Mouse (Mus musculus): Measurements from ENCODE around the gene Tfpi.

Gene Tfpi

DNA sequence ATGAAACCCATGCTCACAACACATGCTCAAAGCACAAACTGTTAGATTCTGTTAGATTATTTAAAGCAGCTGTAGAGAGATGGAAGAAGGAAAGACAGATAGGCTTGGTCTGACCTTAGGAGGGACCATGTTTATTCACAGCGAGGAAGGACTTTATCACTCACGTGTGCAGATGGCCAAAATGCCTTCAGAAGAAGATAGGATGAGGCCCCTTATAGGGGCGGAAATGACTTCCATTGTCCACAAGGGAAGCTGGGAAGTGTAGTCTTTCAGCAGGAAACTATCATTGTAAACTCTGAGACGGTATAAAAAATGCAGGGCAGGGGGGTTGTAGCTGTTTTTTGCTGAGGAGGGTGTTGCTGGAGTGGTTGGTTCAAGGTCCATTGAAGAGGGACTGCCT lies at the start of gene Tfpi:
TSS of gene Tfpi (minus strand) at position 199 of the 400 bp plus-strand sequence.
- peak; percentile 37 for DNase-seq (ENCODE audit: low read depth, low spot score)

DNA sequence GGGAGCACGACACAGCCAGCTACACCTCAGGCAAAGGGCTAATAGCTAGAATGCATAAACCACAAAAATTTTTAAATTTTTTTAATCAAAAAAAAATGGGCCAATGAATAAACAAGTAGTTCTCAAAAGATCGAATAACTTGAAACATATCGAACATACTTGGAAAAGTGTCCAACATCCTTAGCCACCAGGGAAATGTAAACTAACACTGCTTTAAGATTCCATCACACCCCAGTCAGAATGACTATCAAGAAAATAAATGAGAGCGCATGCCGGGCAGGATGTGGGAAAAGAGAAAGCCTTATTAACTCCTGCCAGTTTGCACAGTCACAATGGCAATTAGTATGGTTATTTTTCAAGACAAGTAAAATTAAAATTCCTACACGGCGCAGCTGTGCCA lies 49.6 kb upstream of the Tfpi start:
- DNase-seq (ENCODE audit: low read depth, low spot score) = no peak

DNA sequence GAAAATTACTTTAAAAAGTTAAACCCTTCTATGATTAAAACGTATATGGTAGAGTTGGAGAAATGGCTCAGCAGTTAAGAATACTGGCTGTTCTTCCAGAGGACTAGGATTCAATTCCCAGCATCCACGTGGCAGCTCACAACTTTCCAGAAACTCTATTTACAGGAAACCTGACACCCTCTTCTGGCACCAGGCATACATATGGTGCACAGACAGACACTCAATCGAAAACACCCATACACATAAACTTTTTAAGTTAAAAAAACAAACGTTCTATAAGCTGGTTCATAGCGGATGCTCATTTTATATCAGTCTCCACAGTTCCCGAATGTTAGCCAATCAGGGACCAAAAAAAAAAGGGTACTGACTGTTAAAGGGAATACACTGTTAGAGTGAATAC lies 49.2 kb upstream of the Tfpi start:
- DNase-seq (ENCODE audit: low read depth, low spot score) = no peak

DNA sequence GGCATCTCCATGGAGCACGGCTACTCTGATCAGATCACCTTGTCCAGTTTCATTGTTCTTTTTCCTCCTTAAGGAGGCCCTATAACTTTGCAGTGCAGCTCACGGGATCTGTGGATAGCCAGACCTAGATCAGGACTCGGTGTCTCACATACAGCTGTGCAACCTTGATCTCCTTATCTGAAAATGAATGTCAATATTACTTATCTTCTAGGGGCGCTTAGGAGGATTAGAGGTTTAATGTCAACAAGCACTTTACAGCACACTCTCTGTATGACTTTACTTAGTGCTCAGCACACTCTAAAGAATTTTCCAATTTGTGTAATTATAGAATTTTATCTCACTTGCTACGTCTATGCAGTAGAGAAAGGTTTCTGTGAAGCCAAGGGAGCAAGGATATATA lies 48.5 kb upstream of the Tfpi start:
- DNase-seq (ENCODE audit: low read depth, low spot score) = no peak

DNA sequence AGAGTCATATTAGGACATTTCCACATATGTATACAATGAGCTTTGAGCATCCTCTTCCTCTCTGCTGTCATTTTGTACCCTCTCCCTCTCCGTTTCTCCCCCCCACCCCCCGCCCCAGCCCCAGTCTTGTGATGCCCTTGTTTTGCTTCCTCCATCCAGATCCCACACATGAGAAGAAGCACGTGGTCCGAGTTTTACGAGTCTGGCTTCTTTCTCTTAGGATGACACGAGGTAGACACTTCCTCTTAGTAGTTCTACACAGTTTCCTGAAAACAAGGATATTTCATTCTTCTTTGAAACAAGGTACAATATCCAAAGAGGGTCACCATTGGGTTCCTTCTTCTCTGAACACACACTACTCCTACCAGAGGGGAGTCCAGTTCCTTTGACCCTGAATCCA lies 47.4 kb upstream of the Tfpi start:
- DNase-seq (ENCODE audit: low read depth, low spot score) = no peak

DNA sequence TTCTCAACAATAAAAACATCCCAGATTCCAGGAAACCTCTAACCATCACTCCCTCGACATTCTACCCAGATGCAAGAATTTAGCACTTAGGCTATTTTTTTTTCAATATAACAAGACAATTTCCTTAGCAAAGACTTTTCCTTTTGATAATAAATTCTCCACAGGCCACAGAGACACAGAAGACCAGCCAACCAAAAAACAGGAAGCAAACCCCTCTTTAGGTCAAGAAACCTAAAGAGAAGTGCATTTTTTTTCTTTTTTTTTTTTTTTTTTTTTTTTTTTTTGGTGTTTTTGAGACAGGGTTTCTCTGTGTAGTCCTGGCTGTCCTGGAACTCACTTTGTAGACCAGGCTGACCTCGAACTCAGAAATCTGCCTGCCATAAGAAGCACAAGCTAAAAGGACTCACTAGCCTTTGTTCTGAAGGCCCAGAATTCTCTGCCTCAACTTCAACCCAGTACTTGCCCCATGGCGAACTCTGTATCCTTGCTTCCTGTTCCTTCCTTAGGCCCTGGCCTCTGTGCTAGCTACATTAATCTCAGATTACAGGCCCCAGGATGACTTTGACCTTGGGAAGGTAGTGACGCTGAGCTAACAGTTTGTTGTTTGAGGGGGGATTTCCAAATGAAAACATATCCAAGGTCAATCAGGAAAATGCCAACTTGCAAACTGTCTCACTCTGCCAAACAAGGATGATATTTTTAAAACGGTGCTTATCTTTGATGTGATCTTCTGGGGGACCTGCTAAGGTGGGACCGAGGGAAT lies 46.7 kb upstream of the Tfpi start:
- DNase-seq (ENCODE audit: low read depth, low spot score) = no peak

DNA sequence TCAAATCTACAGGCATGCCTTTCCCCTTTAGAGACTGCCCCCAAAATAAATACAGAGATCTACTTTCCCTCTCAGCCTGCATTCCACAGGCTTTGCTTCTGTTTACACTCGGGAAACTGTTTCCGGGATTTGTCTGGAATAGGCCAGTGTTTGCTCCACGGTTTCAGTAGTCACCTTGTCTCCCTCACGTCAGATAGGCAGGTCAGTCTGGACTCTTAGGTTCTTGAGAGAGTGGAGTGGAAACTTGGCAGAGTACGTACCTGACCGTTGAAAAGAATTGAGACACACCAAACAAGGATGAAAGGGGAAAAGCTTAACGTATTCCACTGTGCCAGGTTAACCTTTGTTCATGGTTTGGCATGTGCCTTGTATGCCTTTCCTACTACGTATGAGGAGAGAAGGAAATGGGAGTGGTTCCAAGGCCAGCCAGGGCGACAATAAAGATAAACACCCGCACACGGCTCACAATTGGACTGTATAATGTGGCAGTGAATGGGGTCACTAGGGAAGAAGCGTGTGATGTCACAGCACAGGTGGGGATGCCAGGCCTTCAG lies 43.0 kb upstream of the Tfpi start:
- DNase-seq (ENCODE audit: low read depth, low spot score) = no peak

DNA sequence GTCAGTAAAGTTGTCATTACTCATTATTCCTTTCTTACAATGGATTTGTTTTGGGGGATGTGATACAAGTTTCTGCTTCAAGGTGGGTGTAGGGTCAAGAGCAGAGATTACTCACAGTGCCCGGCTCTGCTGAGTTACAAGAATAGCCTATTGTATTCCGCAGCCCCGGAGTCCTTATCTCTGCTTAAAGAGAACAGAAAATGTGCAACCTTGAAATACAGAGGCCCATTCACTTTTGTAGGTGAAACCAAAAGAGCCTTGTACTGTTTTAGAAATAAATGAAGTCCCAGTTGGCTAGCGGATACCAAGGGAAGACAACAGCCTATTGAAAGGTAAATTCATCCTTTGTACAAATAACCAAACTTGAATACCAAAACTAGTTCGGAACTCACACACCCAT lies 42.2 kb upstream of the Tfpi start:
- no peak for DNase-seq (ENCODE audit: low read depth, low spot score)

DNA sequence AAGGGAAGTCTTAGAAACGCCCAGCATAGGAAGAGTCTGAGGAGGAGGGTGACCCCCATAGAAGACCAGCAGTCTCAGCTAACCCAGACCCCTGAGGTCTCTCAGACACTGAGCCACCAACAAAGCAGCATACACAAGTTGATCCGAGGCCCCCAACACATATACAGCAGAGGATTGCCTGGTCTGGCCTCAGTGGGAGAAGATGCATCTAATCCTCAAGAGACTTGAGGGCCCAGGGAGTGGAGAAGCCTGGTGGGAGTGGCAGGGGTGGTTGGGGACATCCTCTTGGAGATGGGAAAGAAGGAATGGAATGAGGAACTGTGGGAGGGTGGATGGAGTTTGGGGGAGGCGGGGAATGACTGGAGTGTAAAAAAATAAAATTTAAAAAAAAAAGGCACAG lies 36.7 kb upstream of the Tfpi start:
- no peak for DNase-seq (ENCODE audit: low read depth, low spot score)

DNA sequence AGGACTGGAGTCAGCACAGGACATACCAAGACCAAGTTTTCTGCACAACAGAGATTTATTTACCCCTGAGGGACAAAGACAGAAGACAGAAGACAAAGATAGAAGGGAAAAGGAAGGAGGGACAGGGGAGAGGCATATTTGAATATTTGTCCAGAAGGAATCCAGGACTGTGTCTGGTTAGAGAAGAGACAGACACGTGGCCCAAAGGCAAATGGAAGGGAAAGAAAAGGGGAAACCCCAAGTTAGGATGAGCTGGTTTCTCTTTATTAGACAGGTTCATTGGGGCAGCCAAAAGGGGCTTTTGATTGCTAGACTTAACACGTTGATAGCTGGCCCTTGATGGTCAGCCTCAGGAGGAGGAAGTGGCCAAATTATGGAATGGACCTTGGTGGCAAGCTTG lies 34.9 kb upstream of the Tfpi start:
- peak; percentile 13 for DNase-seq (ENCODE audit: low read depth, low spot score)

DNA sequence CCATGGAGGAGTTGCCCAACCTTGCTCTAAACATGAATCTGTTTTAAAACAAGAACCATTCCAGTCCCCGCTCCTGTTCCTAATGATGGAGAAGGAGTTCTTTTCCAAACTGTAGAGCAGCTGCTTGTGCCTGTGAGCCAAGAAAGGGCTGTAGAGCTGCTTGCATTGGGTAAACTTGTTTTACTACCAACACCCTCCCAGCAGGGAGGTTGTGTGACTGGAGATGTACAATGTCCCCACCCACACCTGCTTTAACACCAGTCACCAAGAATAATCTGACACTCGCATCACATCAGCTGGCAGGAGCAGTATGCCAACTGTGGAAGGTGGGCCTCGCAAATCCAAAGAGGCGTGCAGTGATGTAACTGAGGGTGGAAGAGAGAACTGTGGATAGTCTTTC lies 34.5 kb upstream of the Tfpi start:
- no peak for DNase-seq (ENCODE audit: low read depth, low spot score)

DNA sequence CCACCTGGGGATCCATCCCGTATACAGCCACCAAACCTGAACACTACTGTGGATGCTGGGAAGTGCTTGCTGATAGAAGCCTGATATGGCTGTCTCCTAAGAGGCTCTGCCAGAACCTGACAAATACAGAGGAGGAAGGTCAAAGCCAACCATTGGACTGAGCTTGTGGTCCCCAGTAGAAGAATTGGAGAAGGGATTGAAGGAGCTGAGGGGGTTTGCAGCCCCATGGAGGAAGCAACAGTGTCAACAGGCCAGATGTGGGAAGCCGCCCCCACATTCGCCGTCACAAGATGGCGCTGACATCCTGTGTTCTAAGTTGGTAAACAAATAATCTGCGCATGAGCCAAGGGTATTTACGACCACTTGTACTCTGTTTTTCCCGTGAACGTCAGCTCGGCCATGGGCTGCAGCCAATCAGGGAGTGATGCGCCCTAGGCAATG lies 28.4 kb upstream of the Tfpi start:
- peak; percentile 73 for DNase-seq (ENCODE audit: low read depth, low spot score)

DNA sequence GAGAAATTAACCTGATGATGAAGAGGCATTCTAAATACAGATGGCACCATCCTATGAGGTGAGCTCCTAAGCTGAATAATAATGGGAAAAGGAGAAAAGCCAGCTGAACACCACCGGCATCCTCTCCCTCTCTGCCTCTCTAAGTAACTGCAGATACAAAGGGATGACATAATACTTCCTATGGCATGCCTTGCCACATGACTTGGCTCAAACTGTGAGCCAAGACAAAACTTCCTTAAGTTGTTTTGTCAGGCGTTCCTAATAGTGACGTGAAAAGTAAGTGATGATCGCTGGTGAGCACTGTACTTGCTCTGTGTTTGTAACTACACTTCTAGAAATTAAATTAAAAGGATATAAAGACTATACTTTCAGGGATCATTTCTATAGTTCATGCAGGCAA lies 27.7 kb upstream of the Tfpi start:
- DNase-seq (ENCODE audit: low read depth, low spot score) = no peak

DNA sequence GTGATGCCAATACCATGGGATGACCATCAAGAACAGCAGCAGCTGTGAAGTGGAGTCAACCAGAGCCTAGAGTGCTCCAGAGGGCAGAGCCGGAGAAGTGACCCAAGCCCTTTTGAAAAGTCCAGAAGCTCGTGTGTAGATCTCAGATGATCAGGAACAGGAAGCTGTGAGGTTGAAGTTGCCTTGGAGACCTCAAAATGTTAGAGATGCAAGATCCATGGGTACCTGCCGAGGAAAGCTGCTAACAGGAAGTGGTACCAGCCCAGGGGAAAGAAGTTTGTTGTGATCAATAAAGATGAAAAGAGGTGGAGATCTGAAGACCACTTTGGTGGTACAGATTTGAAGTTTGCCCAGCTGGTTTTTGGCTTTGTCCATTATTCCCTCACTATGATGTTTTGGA lies 22.3 kb upstream of the Tfpi start:
- peak; percentile 31 for DNase-seq (ENCODE audit: low read depth, low spot score)

DNA sequence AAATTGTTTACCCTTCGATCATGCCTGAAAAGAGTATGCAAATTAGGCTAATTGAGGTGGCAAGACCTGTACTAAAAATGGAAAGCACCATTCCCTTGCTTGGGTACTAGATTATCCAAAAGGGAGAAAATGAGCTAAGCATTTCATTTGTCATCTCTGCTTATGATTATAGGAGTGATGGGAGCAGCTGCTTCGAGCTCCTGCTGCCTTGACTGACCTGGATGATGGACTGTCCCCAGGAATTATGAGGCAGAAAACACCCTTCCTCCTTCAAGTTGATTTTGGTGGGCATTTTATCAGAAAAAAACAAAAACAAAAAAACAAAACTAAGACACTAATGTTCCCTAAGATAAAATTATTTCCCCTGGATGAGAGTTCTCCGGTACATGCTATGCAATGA lies 18.5 kb upstream of the Tfpi start:
- no peak for DNase-seq (ENCODE audit: low read depth, low spot score)

DNA sequence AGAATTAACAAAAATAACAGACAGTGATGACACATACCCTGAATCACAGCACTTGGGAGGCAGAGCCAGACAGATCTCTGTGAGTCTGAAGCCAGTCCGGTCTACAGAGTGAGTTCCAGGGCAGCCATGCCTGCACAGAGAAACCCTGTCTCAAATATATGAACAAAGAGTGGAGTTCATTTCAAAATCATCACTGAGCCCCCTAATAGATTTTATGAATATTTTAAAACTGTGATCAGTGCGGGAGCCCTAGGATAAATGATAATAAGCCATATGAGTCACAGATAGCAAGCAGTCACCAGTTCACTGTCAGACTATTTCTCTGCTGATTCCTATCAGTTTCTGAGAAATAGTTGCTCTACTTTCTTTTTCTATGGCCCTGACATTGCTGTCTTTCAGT lies 17.1 kb upstream of the Tfpi start:
- no peak for DNase-seq (ENCODE audit: low read depth, low spot score)

DNA sequence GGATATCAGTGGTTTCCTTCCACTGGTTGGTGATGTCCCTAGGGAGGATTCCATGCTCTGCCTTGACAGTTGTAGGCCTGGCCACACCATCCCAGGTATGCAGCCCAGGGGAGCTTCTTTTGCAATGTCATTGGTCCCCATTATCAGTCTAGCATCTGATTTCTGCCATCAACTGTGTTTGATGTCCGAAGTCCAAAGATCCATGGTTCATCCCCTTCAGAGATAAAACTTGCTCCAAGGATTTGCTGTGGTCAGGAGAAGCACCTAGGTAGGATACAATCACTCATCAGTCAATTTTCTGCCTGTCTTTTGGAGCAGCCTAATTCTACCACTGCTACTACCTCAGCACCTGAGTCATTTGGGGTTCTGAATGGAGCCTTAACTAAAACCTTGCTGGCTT lies 15.1 kb upstream of the Tfpi start:
- DNase-seq (ENCODE audit: low read depth, low spot score) = no peak

DNA sequence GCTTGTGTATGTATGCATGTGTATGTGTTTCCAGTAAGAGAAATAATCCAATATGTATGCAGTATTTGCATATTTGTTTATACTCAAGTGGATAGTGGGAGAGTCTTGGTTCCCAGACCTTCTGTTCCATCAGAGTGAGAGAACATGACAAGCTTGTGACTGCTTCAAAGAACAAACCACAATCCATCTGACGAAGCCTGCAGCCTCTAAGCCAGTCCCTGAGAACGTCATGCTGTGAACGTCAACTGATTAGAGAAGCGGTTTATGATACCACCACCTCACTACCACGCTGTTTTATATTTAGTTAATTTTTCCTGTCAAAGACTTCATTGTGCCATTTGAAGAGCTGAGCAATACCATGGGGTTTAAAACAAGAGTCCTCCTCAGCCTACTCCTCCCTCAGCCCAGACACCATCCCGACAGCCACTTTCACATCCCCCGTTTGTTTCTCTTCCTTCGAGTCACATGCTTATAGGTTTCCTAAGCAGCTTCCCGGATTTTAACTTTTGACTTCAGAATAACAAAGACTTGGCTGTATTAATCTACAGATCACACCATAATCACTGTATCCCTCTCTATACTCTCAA lies 11.2 kb upstream of the Tfpi start:
- DNase-seq (ENCODE audit: low read depth, low spot score) = no peak

DNA sequence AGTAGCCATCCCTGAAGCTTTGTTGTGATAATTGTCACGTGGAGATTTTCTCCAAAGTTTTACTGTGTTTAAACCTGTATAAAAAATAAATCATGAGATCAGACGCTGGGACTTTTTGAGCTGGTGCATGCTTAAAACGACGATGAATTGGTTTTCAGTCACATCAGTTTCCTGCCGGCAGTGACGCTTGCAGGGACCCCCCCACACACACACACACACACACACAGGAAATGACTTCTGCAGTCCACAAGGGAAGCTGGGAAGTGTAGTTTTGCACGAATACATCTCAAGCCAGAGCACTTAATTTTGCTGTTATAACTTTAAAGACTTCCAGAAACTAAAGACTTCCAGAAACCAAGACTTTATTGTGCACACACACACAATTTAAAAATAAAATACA lies 5.3 kb upstream of the Tfpi start:
- DNase-seq (ENCODE audit: low read depth, low spot score) = peak; percentile 91

DNA sequence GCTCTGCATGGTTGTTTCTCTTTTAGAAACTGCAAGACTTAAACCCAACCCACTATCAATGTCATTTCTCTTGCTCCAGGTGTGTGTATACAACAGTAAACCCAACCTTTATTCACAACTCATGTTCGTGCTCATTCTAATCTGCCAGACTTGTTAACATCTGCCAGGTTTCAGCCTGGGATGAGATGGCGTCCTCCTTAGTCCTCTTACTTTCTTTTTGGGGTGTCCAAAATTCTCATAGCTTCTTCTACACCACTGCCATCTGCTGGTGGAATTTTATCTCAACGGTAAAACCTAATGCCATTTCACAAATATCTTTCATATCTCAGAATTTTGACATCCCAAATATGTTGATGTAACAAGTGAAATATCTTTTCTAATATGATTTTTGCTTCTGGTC lies 2.5 kb upstream of the Tfpi start:
- DNase-seq (ENCODE audit: low read depth, low spot score) = peak; percentile 88

DNA sequence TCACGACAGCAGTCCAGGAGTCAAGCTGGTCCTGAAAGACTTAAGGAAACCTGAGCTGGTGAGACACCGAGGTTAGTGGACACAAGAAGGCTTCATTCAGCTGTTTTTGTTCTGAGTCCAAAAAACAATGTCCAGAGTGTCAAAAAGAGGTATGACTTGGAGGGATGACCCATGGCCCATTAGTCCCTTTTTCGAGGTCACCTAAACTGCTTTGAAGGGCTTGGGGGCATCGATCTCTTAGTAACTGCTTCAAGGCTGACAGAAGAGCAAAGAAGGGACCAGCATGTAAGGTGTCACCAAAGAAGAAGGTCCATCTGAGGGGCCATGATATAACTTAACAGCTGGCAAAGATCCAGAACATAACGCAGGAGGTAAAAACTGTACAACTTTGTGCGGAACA lies 1.2 kb upstream of the Tfpi start:
- no peak for DNase-seq (ENCODE audit: low read depth, low spot score)

DNA sequence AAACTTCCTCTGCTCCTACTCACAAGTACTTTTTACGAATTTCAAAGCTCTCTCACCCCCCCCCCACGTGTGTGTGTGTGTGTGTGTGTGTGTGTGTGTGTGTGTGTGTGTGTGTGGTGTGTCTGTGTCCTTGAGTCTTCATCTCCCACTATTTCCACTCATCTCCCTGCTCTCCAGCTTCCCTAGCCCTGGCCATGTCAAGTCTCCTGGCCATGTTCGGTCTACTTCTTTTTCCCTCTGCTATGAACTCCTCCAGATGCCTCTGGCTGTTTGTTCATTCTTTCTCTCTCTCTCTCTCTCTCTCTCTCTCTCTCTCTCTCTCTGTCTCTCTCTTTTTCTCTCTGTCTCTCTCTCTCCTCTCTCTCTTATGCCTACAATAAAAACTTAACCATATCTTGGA lies 444 bp downstream of the Tfpi start:
- DNase-seq (ENCODE audit: low read depth, low spot score) = peak; percentile 15

DNA sequence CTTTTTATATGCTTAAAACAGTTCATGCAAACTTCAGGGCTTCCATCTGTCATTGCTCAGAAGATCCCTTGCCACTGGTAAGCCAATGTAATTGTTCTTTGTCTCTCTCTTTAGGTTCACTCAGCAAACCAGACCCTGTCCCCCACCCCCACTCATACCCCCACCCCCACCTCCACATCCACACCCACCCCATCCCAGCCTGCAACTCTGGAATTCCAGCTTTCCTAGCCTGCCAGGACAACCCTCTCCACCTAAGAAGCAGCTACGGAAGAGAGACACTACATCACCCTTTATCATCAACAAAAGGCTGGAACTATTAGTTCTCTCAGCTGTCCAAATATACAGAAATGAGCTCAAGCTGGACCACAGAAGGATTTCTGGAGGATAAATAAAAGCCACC lies 974 bp downstream of the Tfpi start:
- DNase-seq (ENCODE audit: low read depth, low spot score) = no peak

All from CD4-positive, CD25-positive, alpha-beta regulatory T cell, adult 2 months (primary cell).